Mouse (Mus musculus) v-Abl transformed pro-B cells (cell line): Measurements from ENCODE around the gene Chga.

Experiments
- in situ Hi-C, 2 experiments: fragments of 400-800 bp; cut with MboI; formaldehyde crosslinking; loops; one replicate each; pipeline ENCODE4 v1.15.1; 2025; ENCODE audit not compliant: unreplicated experiment in 2 of 2

The Chga gene

GRCm38 (mm10) chr12:102594627-102595026, 39.9 kb downstream of the Chga start:
- in situ Hi-C loops, result no loop called here

DNA sequence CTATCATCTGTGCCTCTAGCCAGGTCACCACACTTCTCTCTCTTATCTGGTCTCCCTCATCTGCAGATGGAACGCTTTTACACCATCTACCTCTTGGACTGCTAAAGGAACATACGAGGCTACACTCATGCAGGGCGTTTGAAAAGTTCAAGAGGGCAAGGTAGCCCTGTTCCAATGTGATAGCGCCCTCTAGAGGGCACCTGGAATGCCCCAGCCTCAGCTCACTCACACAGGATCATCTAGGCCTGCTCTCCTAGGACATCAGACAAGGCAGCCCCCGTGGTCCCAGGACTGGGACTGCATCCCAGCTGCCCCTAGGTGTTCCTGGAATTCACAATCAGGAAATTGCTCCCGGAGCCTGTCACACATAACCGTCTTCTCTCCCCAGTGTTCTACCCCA, 41.6 kb downstream of the Chga start:
- in situ Hi-C loops, result no loop called here

GRCm38 (mm10) chr12:102597466-102597865, 42.7 kb downstream of the Chga start:
- in situ Hi-C loops, result no loop called here

DNA sequence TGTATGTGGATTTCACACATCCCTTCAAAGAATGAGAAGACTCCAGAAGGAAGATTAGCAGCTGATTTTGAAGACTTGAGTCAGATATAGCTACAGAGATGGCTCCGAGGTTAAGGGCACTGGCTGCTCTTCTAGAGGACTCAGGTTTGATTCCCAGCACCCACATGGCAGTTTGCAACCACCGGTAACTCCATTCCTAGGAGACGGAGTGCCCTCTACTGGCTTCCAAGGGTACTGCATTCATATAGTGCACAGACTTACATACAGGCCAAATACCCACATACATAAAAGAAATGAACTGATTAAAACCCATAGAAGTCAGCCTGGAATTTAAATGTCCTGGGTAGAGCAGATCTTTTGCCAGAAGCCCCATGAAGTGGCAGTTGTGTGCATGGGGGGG, 43.8 kb downstream of the Chga start:
- in situ Hi-C loops, result no loop called here

GRCm38 (mm10) chr12:102599801-102600200, 45.0 kb downstream of the Chga start:
- in situ Hi-C loops, result no loop called here

DNA sequence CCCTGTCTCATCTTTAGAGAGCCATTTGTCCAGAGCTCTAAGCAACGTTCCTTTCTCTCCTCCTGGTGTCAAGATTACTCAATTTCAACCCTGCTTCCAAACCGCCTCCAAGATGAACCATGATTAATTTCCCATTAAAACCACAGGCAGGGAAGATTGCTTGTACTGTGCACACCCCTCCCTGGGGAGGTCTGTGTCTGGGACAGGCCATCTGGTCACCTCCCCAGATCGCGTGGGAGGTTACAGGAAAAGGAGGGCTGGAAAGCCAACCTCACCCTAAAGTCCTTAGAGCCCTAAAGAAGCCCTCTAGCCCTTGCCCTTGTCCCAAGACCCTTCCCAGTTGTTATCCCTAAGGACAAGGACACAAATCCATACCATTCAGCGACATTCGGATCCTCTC, 45.6 kb downstream of the Chga start:
- in situ Hi-C loops, result no loop called here

DNA sequence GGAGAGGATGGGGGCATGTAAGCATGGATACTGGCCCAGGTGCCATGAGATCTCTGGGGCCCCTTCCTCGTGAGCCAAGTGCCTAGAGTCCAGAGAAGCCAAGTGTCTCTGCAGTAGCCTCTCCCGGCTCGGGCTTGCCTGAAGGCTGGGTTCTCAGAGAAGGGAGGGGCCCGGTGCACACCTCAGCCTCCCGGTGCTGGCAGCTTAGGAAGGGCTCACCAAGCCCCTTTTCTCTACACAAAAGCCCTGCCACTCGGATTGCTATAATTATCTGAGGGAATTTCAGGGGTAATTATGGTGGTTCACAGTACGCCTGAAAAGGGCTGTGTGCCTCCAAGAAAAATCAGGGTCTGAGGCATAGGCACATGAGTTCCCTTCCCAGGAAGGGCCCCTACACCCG, 47.1 kb downstream of the Chga start:
- in situ Hi-C loops, result no loop called here

DNA sequence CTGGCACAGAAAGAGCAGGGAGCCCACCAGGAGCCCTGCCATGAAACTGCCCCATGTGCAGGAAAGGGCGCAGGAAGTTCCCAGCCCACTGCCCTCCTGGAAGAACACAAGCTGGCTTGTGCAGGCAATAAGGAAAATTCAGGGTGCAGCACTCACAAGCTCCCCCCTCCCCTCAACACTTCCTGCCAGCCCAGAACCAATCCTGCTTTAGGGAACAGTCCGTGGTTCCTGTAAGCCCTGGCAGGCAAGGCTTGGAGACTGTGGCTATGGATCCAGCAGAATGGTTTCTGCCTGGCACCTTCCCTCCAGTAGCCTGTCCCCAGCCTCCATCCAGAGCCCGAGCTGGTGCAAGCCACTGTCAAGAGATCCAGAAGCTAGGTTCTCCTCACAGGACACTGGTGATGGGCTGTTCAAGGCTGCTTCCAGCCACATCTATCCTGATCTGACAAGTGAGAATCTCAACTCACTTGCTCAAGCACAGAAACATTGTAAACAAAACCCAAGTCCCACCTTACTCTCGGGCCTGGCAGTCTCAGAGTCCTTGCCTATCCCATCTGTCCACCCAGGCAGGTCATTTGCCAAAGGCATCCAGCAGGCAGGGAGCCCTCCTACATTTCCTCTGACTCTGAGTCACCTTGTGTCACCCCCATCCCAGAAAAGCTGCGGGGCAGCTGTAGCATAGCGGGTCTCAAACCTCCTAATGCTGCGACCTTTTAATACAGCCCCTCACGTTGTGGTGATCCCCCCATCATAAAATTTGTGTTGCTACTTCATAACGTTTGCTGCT, 47.7 kb downstream of the Chga start:
- in situ Hi-C loops, result no loop called here

DNA sequence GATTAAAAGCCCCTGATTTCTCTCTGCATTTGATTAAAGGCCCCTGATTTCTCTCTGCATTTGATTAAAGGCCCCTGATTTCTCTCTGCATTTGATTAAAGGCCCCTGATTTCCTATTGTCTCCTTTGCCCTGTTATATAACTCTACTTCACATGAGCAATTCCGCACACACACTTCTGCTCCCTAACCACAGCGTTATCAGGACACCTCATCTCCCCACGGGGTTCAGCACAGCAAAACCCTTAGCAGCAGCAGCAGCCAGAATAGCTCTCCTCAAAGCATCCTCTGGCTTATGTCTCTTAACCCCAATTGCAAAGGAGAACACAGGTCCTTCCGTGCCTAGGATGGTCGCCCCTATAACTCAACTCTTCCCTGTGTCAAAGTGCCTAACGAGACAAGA, 50.8 kb downstream of the Chga start:
- in situ Hi-C loops, result no loop called here

DNA sequence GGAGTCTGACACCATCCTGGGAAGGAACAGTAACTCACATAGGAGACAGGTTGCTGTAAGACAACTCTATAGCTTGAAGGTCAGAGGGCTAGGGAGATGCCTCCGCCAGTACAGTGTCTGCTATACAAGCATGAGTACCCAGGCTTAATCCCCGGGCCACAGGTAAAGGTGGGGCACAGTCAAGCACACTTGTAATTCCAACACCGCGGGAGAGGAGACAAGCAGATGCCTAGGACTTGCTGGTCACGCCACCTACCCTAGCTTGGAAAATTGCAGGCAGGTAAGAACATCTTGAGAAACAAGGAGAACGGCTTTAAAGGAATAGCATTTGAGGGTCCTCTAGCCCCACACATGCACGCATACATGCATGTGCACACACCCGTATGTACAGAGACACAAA, 52.3 kb downstream of the Chga start:
- in situ Hi-C loops, result no loop called here

DNA sequence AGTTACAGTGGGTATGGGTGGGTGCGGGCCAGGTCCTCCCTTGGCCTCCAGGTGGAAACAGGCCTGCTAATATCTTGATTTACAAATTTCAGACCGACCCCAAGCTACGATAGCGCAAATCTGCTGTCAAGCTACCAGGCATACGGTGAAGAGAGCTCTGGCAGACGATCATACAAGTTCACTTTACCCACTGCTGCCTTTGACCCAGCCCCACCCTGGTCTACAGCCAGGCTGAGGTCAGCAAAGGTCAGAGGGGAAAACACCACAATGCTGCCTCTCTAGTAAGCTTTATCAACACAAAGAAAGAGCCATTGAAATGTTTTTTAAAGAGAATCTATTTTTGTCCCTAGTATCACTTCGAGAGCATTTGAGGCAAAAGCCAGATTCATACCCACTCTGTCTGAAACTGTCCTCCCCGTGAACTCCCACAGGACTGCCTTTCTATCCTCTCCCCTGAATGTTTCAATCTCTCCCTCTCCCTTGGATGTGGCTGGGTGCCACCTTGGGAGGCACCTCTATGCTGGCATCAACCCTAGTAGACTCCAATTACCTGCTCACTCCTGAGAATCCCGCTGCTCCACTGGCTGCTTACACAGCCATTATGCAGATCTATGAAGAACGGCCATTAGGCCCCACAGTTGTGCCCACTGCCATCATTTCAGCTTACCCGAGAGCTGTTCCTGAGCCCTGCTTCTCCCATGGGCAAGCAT, 53.2 kb downstream of the Chga start:
- in situ Hi-C loops, result no loop called here

- in situ Hi-C loops, result no loop called here
Measured at GRCm38 (mm10) chr12:102610927-102611326, 56.2 kb downstream of the Chga start.

- in situ Hi-C loops, result no loop called here
Measured at GRCm38 (mm10) chr12:102612431-102612830, 57.7 kb downstream of the Chga start.

DNA sequence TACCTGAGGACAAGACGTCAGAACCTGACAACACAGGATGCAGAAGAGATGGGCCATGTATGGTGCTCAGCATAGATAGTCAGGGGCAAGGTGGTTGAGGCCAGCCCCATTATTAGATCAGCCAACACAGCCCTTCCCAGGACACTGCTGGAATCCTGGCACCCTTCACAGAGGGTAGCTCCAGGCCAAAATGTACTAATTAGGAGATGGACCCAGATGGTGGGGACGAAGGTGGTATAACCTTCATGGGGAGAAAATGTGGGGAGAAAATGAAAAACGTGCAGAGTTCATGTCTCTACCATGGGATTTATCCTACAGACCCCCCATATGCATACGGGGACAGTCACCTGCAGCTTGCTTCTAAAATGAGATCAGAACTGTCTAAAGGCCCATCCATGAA, 58.6 kb downstream of the Chga start:
- in situ Hi-C loops, result no loop called here
